Mouse (Mus musculus): ENCODE results near the gene Mapk12. TPM values are rescaled to one million over a fixed set of nuclear protein-coding genes. Genes with fewer than 3 reads are reported as not detected.

Gene Mapk12
- total and polyA plus RNA-seq, 3 experiments = 0.21 TPM; not detected in 2

GRCm38 (mm10) chr15:89147456-89147855 lies 7.0 kb upstream of the Mapk12 start:
- H3K4me2 ChIP-seq (ENCODE audit: insufficient read depth, low read depth, poor library complexity, severe bottlenecking) = no peak overlapping the region
- H3K27me3 ChIP-seq (replicated peaks) = peaks cover 31% of the 10 kb centered on the region
- H3K27ac ChIP-seq (ENCODE audit: insufficient read depth, low read depth) = no peak overlapping the region

GRCm38 (mm10) chr15:89147024-89147423 lies 6.5 kb upstream of the Mapk12 start:
- in situ Hi-C loops (cut with MboI; ENCODE audit: low pct_ligation_motif_present, low pct_unique_long_range_greater_than_20kb, low sequenced_read_pairs) = no loop called here
- Histone ChIP-seq H3K36me3 (replicated peaks in 1 of 2; ENCODE audit: control insufficient read depth in 1 of 2, insufficient read depth in 1 of 2, low read length in 1 of 2) (peaks cover 7 to 27% of the 10 kb centered on the region in 2 experiments), H3K9me3 (replicated peaks; ENCODE audit: low read length) (no peaks in the 10 kb centered on the region), H3K79me2 (replicated peaks; ENCODE audit: control insufficient read depth, extremely low read depth, insufficient read depth, poor library complexity, severe bottlenecking) (no peaks in the 10 kb centered on the region), H3K27me3 (replicated peaks) (peaks cover 27% of the 10 kb centered on the region), H3K4me1 (ENCODE audit: control insufficient read depth in 1 of 2, insufficient read depth in 2 of 2) (peaks cover 14 to 31% of the 10 kb centered on the region in 2 experiments), H3K9ac (ENCODE audit: insufficient read depth, low read depth) (no peak overlapping the region), H3K4me2 (ENCODE audit: insufficient read depth, low read depth, poor library complexity, severe bottlenecking) (no peak overlapping the region), H3K27ac (ENCODE audit: insufficient read depth, low read depth) (no peak overlapping the region), H3K4me3 (replicated peaks in 1 of 3; ENCODE audit: low read depth in 2 of 3, low read length in 2 of 3, poor library complexity in 1 of 3) (no peak overlapping the region)
- no peak for DNase-seq (ENCODE audit: extremely low read depth)
- dilution Hi-C loops (cut with MboI; ENCODE audit: extremely low pct_ligation_motif_present, extremely low pct_unique_long_range_greater_than_20kb, low sequenced_read_pairs) = no loop called here
- TF ChIP-seq JUN (IDR thresholded peaks at IDR 0.05; ENCODE audit: insufficient read depth, low read depth, low read length) (no peak), MYC (IDR thresholded peaks at IDR 0.05; ENCODE audit: low read depth, low read length) (no peak), MAZ (IDR thresholded peaks at IDR 0.05; ENCODE audit: low read depth, low read length) (no peak), CHD2 (IDR thresholded peaks at IDR 0.05; ENCODE audit: low read length) (no peak), ZNF384 (IDR thresholded peaks at IDR 0.05; ENCODE audit: low read depth, low read length) (no peak)

More at GRCm38 (mm10) chr15:89147456-89147855, 7.0 kb upstream of the Mapk12 start:
- Histone ChIP-seq H3K9ac (ENCODE audit: insufficient read depth, low read depth) (no peak overlapping the region), H3K4me3 (replicated peaks in 1 of 3; ENCODE audit: low read depth in 2 of 3, low read length in 2 of 3, poor library complexity in 1 of 3) (no peak overlapping the region), H3K79me2 (replicated peaks; ENCODE audit: control insufficient read depth, extremely low read depth, insufficient read depth, poor library complexity, severe bottlenecking) (no peaks in the 10 kb centered on the region), H3K9me3 (replicated peaks; ENCODE audit: low read length) (no peaks in the 10 kb centered on the region), H3K36me3 (replicated peaks in 1 of 2; ENCODE audit: control insufficient read depth in 1 of 2, insufficient read depth in 1 of 2, low read length in 1 of 2) (peaks cover 7 to 27% of the 10 kb centered on the region in 2 experiments), H3K4me1 (ENCODE audit: control insufficient read depth in 1 of 2, insufficient read depth in 2 of 2) (peaks cover 14 to 31% of the 10 kb centered on the region in 2 experiments)
- dilution Hi-C loops (cut with MboI; ENCODE audit: extremely low pct_ligation_motif_present, extremely low pct_unique_long_range_greater_than_20kb, low sequenced_read_pairs) (no loop called here), in situ Hi-C loops (cut with MboI; ENCODE audit: low pct_ligation_motif_present, low pct_unique_long_range_greater_than_20kb, low sequenced_read_pairs) (no loop called here)
- no peak for TF ChIP-seq IRF4 (IDR thresholded peaks at IDR 0.05; ENCODE audit: low read depth, low read length)
- TF ChIP-seq ETS1 (conservative IDR thresholded peaks at IDR 0.05; ENCODE audit: low read depth, low read length) = no peak
- no peak for TF ChIP-seq USF2 (conservative IDR thresholded peaks at IDR 0.05; ENCODE audit: low read depth, low read length)
- TF ChIP-seq MEF2A (IDR thresholded peaks at IDR 0.05; ENCODE audit: borderline replicate concordance, low read depth, low read length) = no peak
- TF ChIP-seq MAZ (IDR thresholded peaks at IDR 0.05; ENCODE audit: low read depth, low read length) = no peak
- no peak for TF ChIP-seq SIN3A (IDR thresholded peaks at IDR 0.05; ENCODE audit: low read length)
- no peak for TF ChIP-seq RAD21 (IDR thresholded peaks at IDR 0.05; ENCODE audit: low read depth, low read length)
- no peak for TF ChIP-seq MXI1 (IDR thresholded peaks at IDR 0.05; ENCODE audit: low read depth, low read length)
- TF ChIP-seq ELF1 (IDR thresholded peaks at IDR 0.05; ENCODE audit: low read depth, low read length) = no peak
- TF ChIP-seq RCOR1 (conservative IDR thresholded peaks at IDR 0.05; ENCODE audit: low read depth, low read length) = no peak
- no peak for TF ChIP-seq BHLHE40 (IDR thresholded peaks at IDR 0.05; ENCODE audit: low read depth, low read length)
- no peak for TF ChIP-seq PAX5 (IDR thresholded peaks at IDR 0.05; ENCODE audit: low read length)
- no peak for TF ChIP-seq CHD1 (IDR thresholded peaks at IDR 0.05; ENCODE audit: low read depth, low read length)
- TF ChIP-seq JUND (conservative IDR thresholded peaks at IDR 0.05; ENCODE audit: low read depth, low read length) = no peak
- TF ChIP-seq JUN (IDR thresholded peaks at IDR 0.05; ENCODE audit: insufficient read depth, low read depth, low read length) = no peak
- DNase-seq (ENCODE audit: extremely low read depth) = no peak

All from CH12.LX (cell line).